Mouse (Mus musculus) cerebellum, postnatal 4 days (tissue): ENCODE results near the gene Ank.
A peak's percentile ranks its signal among the peaks of the same experiment; 100 is the strongest.

Source experiments
- DNase-seq, 2 experiments: peaks; one replicate each; pipeline ENCODE4 v3.0.0; 2022; ENCODE audit warnings: low spot score in 2 of 2, mixed read lengths in 1 of 2

The Ank gene

DNA sequence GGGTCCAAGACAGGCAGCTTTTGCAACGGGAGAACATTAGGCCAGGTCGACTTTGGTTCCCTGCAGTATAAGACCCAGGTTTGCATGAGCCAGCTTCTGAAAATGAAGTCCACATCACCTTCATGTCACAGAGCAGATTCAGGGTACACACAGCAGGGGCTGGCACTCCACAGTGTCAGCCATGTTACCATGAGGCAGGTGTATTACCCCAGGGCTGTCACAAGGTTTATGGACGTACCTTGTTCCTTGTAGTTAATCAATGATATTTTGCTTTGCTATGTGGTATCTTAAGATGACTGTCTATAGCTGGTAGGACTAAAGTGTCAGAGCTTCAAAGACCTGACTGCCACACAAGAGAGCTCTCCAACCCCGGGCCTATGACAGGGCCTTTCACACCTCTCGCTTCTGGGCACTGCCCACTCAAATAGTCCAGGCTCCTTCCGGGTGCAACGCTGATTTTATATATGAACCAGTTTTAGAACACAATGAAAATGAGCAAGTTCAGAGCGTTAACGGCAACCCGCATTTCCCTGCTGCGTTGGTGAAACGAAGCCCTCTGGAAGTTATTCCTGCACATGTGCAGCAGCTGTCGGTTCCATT is 132.4 kb downstream of the Ank start:
- DNase-seq: no peak

DNA sequence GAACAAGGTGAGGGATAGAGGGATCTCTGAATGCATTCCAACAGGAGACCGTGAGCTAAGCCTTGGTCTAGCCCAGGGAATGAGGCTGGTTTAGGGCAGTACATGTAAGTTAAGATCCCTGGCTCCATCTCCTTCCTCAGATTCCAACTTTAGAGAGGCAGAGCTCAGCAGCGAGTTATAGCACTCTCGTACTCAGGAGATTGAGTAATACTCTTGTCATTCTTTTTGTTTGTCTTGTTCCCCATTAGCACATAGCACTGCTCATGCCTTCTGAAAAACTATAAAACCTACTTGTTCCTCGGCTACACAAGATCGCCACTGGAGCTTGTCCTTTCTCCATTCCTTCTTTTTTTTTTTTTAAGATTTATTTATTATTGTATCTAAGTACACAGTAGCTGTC is 134.0 kb downstream of the Ank start:
- DNase-seq: no peak

DNA sequence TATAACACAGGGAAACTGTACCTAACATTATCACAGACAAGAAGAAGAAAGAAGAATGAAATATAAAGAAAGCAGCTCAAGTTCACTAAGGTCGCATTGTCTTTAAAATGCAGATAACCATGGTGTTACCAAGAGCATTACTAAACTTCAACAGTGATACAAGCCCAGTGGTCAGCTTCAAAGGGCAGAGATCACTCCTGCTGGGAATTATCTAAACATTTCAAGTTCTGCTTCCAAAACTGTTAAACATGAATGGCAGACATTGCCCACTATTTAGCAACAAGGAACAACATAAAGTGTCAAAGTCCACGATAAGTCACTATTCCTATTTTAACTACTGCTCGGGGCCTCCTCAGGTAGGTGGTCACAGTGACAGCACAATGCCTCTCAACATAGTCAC is 138.1 kb downstream of the Ank start:
- no peak for DNase-seq

DNA sequence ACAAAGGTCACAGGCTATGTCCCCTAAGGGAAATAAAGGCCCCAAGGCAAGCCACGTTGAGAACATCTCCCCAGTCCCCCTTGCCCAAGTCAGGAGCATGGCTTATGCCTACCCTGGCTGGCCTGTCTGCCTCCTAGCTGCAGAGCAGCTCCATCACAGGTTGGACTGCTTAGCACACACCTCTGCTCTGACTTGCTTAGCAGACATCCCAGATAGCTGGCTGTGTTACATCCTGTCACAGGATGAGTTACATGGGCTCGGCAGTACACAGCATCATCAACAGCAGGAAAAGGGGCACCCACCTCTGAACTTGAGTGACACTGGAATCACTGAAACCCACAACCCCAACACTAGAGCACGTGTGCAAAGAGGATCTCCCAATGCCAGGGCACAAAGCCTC is 138.8 kb downstream of the Ank start:
- DNase-seq: no peak

DNA sequence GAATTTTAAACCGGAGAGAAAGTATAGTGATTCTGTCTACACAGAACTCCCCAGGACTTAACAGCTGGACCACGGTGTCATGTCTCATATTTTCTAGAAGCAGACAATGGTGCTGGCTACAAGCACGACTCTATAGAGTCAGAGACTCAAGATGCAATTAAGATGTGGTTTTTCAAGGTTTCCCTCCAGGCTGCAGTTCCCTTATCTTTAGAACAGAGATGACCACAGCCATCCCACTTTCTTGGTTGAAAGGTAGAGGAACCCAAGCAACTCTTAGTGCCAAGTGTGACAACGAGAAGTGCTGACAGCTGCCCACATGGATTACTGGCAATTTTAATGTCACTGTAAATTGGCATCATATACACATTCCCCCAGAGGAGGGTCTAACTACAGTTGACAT is 143.1 kb downstream of the Ank start:
- DNase-seq: no peak

DNA sequence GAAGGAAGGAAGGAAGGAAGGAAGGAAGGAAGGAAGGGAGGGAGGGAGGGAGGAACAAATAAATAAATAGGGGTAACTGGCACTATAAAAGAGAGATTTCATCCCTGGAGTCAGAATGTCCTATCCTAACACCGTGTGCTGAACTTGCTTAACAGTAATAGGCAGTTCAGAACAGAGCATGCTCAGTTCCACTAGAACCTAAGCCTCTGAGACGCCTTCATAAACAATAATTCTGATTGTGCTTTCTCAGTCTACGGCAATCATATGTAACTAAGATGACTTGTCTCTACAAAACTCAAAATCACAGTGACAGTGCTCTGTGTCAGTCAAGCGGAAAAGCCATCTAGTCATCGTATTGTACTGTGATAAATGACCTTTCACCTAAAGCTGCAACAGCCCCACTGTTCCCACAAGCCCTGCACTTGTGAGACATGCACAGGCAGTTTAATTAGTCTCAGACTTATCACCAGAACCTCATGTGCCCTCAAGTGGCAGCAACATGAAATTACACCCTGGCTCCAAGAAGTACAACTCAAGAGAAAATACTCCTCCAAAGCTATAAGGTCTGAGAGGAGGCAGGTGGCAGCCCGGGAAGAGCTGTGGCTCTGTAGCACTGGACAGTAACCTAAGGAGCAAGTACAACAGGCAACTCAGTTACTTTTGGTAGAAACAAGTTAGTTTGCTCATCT is 146.2 kb downstream of the Ank start:
- peak in 1 of 2 experiments; percentile 59 for DNase-seq

DNA sequence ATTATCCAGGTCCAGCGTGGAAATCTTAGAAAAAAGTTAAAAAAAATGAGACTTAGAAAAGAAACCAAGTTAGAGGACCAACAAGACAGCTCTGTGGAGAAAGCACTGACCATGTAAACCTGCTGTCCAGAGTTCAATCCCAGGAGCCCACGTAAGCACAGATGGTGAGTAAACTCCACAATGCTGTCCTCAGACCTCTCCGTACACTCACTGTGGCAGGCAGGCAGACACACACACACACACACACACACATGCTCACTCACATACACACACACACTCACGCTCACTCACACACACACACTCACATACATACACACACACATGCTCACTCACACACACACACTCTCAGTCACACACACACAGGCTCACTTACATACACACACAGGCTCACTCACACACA is 146.8 kb downstream of the Ank start:
- no peak for DNase-seq

DNA sequence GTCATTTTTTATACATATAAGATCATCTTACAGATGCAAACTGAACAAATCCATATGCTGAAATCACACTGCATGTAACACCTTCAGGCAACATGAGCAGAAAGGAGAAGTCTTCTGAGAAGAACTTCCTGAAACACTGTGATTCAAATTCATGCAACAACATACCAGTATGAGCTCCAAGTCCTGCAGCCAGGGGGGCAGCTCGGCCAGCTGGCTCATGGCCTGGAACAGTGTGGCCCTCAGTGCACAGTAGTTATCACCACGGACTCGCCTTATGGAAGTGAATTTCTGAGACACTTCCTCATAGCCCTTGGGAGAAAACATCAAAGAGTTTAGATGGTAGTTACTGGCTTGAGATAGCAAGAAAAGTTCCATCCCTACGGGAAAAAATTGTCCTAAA is 149.7 kb downstream of the Ank start:
- no peak for DNase-seq

DNA sequence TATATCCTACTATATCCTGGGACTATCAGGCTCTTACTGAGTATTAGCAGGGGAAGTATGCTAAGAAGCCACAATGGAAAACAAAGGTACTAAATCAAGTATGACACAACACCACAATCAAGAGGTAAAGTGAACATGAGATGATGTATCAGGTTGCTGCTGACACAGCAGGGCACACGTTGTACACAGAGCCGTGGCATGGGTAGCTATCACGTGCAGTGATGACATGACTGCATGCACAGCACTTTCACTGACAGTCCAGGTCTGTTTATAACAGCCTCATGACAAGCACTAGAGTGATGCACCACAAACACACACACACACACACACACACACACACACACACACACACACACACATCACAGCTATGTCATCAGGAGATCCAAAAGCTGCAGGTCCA is 150.8 kb downstream of the Ank start:
- DNase-seq: no peak

DNA sequence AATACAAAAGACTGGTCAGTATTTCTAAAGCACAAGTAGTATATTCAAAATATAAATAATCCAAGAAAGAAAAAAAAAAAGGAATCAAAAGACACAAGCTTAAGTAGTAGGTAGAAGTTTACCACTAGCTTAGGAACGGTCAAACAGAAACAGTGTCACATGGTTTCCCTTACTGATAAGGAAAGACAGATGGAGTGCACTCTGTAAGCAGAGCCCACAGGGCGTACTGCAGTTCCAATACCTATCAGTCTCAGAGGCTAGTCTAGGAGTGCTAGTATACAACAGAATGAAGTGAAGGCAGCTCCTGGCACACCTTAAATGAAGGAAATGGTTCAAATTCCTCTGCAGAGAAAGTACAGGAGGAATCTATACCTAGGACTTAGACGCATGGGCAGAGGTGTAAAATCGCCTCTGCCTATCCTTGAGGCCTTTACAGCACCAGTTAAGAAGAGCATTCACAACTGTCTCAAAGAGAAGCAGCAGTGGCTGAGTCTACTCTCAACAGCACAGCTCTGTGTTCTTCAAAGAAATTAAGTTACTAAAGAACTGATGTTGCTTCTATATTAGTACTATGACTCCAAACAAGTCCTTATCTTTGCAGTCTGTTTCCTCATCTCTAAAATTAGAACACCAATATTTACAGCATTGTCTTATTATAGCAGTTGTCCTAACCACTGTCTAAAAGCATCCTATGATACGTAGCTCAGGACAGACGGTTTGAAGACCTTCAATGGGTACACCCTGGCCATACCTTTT is 152.5 kb downstream of the Ank start:
- no peak for DNase-seq

DNA sequence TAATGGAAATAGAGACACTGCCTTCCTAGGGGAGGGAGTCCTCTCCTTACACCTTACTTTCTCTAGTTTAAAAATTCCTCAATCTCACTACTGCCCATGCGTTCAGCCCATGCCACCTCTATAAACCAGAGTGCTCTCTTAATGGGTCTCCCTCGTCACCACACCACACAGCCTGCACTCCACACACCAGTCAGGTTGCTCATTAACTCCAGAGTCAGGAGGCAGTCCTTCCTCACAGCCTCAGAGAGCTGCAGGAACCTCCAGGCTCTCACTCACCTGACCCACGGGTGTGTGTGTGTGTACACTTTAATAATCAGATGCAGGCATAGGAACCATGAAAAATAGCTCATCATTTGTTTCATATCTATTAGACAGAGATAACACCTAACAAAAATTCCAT is 153.2 kb downstream of the Ank start:
- no peak for DNase-seq

DNA sequence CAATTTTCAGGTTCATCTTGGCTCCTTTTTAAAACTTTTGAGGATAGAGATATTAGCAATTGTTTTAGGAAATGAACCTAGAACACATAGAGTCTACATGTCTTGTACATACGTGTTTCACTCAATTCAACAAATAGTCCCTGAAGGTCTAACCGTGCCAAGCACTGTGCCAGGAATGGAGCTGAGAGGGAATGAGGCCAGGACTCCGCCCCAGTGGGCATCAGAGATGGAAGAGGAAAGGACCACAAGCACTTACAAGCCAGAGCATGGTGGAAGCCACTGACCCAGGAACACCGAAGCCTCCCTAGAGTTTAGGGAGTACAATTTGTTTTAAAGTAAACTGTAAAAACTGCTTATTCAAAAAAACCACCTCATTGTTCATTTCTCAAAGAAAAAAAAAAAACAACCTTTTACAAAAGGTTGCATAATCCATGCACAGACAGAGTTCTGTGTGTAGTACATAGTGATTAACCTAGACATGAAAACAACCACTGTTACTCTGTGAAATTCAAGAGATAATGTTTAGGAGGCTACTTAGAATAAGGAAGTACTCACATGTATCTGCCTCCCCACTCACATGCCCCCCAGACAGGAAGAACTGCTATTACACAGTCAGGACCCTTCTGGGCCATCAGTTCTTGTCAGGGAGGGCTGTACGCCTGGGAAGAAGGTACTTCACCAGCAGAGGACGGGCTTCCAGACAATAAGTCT is 154.2 kb downstream of the Ank start:
- no peak for DNase-seq

DNA sequence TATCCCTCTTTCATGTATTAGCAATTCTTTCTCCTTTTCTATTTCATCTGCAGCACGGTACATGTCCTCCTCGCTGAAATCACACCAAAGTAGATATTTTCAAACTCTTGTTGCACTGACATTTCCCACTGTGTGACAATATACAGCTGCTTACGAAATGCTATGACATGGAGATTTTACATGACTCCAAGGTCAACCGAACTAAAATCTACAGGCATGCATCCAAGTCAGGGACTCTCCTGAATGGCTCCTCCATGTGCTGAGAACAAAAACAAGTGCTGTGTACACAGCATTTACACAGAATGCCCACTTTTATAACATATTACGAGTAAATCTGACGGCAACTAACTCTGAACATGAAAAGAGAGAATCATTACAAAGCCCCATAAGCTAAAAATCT is 156.8 kb downstream of the Ank start:
- DNase-seq: no peak

DNA sequence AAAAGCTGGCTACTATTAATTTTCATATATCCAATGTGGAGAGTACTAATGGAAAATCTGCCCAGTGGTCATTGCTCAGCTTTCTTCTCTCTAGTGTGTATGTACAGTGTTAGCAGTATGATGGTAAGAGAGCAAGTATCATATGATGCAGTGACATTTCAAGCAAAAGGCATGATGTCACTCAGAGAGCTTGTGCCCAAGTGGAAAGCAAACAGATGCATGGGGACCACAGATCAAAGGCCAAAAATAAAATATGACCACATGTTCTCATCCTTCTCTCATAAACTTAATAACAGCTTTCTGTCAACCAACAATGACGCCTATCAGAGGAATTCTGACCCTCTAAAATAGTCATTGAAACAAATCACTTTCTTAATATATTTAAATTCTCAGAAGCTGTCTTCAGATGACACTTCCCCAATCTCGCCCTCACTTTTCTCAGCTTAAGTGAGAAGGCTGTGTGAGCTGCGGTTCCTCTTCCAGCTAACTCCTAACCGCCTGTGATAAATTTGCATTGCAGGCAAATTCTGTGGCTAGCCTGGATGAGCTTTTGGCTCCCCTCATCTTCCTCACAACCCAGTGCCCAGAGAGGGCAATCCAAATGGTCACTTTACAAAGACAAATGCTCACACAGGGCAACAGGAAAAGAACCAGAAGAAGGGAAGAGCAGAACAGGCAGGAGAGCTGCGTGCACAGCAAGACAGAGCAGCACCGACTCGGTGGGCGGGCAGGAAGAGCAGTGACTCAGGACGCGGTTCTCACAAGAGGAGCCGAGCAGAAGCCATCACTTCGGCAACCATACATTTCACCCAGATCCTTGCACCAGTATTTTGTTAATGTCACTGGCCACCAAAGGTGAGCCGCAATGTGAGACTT is 158.8 kb downstream of the Ank start:
- DNase-seq: no peak

DNA sequence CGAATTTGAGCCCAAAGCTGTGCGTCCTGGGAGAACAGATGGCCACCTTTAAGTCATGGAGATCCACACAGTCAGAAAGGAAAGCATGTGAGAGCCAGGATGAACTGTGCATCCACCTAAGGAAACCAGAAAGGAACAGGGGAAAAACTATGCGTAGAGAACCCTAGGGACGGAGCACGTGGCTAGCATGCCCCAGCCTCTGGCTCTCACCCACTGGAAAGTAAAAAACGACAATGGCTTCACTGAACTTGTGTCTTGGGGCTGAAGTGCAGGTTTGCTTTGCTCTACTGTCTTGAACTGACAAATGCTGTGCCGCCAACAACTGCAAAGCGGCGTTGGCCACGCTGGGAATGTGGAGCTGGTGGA is 159.4 kb downstream of the Ank start:
- DNase-seq: no peak

DNA sequence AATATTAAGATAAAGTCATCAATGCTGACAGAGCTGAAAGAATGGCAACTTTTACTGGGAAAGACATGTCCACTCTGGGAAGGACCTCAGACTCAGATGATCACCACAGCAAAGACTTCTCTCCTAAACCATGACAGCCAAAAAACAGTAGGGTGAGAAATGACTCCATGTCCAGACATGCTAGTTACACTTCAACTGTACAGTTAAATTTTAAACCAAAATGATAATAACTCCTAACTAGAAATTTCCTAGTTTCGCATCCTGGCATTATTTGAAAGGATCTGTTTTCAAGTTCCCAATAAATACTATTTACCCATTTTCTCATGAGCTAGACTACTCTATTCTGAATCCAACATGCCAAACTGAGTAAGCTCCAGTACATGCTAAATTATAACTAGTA is 159.8 kb downstream of the Ank start:
- no peak for DNase-seq

DNA sequence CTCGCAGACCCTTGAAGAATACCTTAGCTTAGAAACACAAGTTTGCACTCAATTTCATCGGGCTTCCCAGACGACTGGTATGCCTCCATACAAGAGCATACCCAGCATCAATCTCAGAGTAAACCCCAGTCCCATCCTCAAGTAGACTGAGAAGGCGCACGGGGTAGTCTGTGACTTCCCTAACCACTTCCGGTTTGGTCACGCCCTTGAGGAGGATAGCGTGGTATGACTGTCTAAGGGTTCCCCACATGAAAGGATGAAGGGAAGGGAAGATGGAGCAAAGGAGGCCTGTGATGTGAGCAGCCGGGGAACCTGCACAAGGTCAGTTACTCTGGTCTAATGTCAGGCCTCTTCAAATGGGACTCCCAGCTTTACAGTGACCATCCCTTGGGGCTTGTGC is 161.3 kb downstream of the Ank start:
- no peak for DNase-seq

DNA sequence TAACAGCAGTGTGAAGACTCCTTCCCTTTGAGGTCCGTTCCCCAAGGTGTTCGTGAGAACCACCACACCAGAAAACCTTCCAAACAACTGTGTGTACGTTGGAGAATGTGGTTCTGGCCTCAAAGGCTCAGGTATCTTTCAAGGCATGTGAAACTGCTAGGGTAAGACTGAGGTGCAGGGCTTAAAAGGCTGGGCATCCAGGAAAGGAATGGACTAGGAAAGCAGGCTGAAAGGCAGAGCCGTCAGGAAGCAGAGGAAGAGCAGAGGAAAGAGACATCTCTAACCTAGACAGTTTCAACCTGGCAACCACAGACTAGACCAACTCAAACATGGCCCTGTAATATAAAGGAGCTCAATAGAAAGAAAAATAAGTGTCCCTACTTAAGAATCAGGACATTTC is 162.6 kb downstream of the Ank start:
- DNase-seq: no peak

DNA sequence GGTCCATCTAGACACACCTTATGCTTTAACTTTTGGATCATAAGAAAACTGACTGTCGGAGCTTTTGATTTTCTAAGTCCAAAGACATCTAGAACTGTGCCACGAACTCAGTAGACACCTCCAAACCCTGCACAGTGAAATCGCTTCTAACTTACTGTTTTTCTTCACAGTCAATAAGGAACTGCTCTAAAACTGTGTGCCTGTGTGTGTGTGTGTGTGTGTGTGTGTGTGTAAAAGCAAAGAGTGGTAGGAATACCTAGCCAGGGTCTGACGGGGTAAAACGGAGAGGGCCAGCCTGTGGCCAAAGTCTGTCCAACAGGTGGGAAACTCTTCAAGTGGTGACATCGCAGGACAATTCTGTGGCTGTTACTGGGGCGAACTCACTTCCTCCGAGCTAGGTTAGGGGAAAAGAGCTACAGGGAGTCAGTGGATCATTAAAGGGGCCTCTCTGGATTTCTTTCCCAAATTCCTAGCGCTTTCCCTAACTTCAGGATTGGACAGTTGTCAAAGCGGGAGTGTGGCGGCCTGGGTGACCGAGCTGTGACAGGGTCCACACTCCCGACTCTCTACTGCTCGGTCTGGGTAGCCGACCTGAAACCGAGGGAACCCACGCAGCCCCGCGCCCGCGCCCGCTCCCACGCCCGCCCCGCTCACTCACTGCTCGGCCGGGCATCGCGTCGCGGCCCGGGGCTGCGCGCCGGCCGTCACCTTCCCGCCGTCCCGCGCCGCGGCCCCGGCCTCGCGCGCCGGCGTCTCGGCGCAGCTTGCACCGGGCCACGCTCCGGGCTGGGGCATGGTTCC is 163.5 kb downstream of the Ank start:
- no peak for DNase-seq

DNA sequence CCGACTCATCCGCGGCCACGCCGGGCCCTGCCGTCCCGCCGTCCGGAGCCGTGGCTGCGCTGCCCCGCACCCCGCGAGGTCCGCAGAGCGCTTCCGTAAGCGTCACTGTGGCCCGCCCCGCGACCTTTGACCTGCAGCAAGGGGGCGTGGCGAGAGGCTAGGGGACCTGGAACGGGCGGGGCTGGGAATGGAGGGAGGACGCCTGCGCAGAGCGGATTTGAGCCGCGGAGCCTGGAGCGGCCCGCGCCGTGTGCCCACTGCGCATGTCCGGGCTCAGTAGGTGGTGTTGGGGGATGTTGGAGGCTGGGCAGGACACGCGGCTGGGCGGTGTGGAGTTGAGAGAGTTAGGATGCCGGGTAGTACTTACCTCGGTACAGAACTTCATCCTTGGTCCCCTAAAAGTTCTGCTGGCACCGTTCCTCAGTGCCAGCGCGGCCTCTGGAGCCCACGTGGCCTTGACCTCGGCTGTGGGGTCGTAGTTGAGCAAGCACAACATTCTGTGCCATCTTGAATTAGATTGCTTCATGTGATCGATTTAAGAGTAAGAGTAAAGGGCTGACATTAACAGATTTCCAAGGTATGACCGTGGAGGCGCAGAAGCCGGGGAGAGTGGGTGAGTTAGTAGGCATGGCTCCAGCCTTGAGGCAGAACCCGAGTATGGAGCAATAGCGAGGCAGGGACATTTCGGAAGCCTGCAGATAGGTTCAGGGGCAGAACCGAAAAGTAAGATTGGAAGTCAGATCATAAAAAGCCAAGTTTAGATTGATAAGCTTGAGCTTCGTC is 164.3 kb downstream of the Ank start, which contains the start of gene Otulin:
Otulin (minus strand) TSS at position 93 of the 783 bp plus-strand sequence.
- peak; percentile 98 to 99 for DNase-seq
